Mouse (Mus musculus): ENCODE data around the gene Celsr1. TPM values are rescaled to one million over a fixed set of nuclear protein-coding genes. Genes with fewer than 3 reads are reported as not detected.

The Celsr1 gene
- total and polyA plus RNA-seq, 3 experiments = 4.5 to 5.2 (median 5.0) TPM

GRCm38 (mm10) chr15:86079876-86080275 lies 46.3 kb upstream of the Celsr1 start:
- peak overlapping the region; percentile 72 for H3K27ac ChIP-seq
- H3K4me3 ChIP-seq = no peak overlapping the region
- H3K4me1 ChIP-seq (ENCODE audit: control insufficient read depth, insufficient read depth, low read length) = peaks cover 50% of the 10 kb centered on the region
- WGBS = 38% methylated on average over 4 of the region's 4 CpGs
- H3K36me3 ChIP-seq (ENCODE audit: control insufficient read depth, insufficient read depth, low read length) = no peaks in the 10 kb centered on the region
- intact Hi-C loops (cut with DNase I) = loop anchor here (1.0 to 2.0 kb wide), 2 partner anchors 21 to 26 kb away; no protein-coding TSS in a partner anchor
- peaks cover 1% of the 10 kb centered on the region for H3K79me2 ChIP-seq (replicated peaks; ENCODE audit: control insufficient read depth, insufficient read depth, low read length)
- H3K27me3 ChIP-seq (ENCODE audit: control insufficient read depth, insufficient read depth, low read length) = no peaks in the 10 kb centered on the region
- DNase-seq = peak; percentile 56 to 71
- TF ChIP-seq EP300 (IDR thresholded peaks at IDR 0.05; ENCODE audit: insufficient read depth, low read depth, low read length) (no peak), POLR2A (IDR thresholded peaks at IDR 0.05; ENCODE audit: insufficient read depth, low read depth, low read length) (no peak), CTCF (IDR thresholded peaks at IDR 0.05) (no peak)
- H3K9ac ChIP-seq (ENCODE audit: low read depth, low read length) = no peak overlapping the region; the same call in 1 of the 2 replicates

DNA sequence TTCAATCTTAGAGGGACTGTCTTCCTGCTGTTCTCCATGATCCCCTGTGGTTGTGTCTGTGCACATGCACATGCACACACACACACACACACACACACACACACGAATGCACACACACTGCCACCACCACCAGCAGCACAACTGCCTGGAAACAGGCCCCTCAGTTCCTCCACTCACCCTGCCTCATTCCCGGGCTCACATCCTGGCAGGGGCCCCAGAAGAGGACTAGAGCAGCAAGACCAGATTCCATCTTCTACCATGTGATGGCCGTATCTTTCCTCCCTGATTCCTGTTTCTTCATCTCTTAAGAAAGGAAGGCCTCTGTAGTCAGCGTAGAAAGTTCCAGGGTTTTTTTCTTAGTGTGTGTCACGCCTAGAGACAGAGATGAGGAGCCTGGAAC lies 45.9 kb upstream of the Celsr1 start:
- no peak for TF ChIP-seq CTCF (IDR thresholded peaks at IDR 0.05)
- no peak for TF ChIP-seq POLR2A (IDR thresholded peaks at IDR 0.05; ENCODE audit: insufficient read depth, low read depth, low read length)
- TF ChIP-seq EP300 (IDR thresholded peaks at IDR 0.05; ENCODE audit: insufficient read depth, low read depth, low read length) = no peak
- intact Hi-C loops (cut with DNase I) = loop anchor here (2.0 kb wide), 1 partner anchor 21 kb away; no protein-coding TSS in a partner anchor
- Histone ChIP-seq H3K36me3 (ENCODE audit: control insufficient read depth, insufficient read depth, low read length) (no peaks in the 10 kb centered on the region), H3K27ac (peak overlapping the region; percentile 72), H3K4me1 (ENCODE audit: control insufficient read depth, insufficient read depth, low read length) (peaks cover 52% of the 10 kb centered on the region), H3K79me2 (replicated peaks; ENCODE audit: control insufficient read depth, insufficient read depth, low read length) (peaks cover 1% of the 10 kb centered on the region), H3K9ac (ENCODE audit: low read depth, low read length) (no peak overlapping the region; the same call in 1 of the 2 replicates), H3K27me3 (ENCODE audit: control insufficient read depth, insufficient read depth, low read length) (no peaks in the 10 kb centered on the region), H3K4me3 (no peak overlapping the region)
- WGBS = 32% methylated on average over 5 of the region's 5 CpGs
- DNase-seq = no peak

DNA sequence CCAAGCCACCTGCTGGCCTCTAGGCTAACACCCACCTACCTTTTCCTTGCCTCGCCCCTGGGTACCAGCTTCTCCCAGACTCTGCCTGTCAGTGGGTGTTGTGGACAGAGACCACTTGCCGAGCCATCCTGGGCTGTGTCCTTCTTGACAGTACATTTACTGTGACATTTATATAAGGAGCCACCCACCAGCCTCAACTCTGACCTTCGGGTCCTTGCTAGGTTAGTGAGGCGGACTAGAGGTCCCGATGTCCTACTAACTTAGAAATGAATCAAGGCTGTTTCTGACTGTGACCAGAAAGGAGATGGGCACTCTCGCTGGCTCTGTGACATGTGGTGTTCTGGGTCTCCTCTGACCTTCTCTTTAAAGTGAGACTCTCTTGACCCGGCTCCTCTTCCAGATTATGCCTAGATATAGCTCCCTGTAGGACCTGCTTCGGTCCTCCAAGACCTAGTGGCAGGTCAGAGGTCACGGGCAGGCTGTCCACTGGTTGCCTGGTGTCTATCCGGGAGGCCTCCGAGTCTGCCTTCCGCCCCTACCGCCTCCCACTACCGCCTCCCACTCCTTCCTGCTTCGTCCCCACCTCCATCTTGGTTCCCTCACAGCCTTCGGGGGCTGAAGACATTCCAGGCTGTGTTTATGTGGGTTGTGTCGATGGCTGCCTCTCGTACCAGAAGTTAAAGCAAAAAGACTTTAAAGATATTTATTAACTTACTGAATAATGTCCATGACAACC lies 45.1 kb upstream of the Celsr1 start:
- Histone ChIP-seq H3K4me1 (ENCODE audit: control insufficient read depth, insufficient read depth, low read length) (peaks cover 49% of the 10 kb centered on the region), H3K4me3 (no peak overlapping the region), H3K36me3 (ENCODE audit: control insufficient read depth, insufficient read depth, low read length) (no peaks in the 10 kb centered on the region), H3K9ac (ENCODE audit: low read depth, low read length) (0 out of 2 replicates have a peak overlapping the region, but pooled peaks have one; percentile 8), H3K27ac (peak overlapping the region; percentile 72), H3K79me2 (replicated peaks; ENCODE audit: control insufficient read depth, insufficient read depth, low read length) (peaks cover 1% of the 10 kb centered on the region; the same call in 1 of the 2 replicates), H3K27me3 (ENCODE audit: control insufficient read depth, insufficient read depth, low read length) (no peaks in the 10 kb centered on the region)
- TF ChIP-seq EP300 (IDR thresholded peaks at IDR 0.05; ENCODE audit: insufficient read depth, low read depth, low read length) (no peak), CTCF (IDR thresholded peaks at IDR 0.05) (no peak), POLR2A (IDR thresholded peaks at IDR 0.05; ENCODE audit: insufficient read depth, low read depth, low read length) (no peak)
- intact Hi-C loops (cut with DNase I) = loop anchor here (2.0 kb wide), 1 partner anchor 20 kb away; no protein-coding TSS in a partner anchor
- WGBS = 45% methylated on average over 18 of the region's 18 CpGs
- no peak for DNase-seq

GRCm38 (mm10) chr15:86077934-86078333 lies 44.4 kb upstream of the Celsr1 start:
- DNase-seq = no peak
- peaks cover 43% of the 10 kb centered on the region for H3K4me1 ChIP-seq (ENCODE audit: control insufficient read depth, insufficient read depth, low read length)
- 47% methylated on average over 5 of the region's 5 CpGs for WGBS
- peaks cover 1% of the 10 kb centered on the region for H3K79me2 ChIP-seq (replicated peaks; ENCODE audit: control insufficient read depth, insufficient read depth, low read length)
- no peak overlapping the region; the same call in 1 of the 2 replicates for H3K27ac ChIP-seq
- intact Hi-C loops (cut with DNase I) = loop anchor here (2.0 kb wide), 1 partner anchor 19 kb away; no protein-coding TSS in a partner anchor
- H3K9ac ChIP-seq (ENCODE audit: low read depth, low read length) = no peak overlapping the region
- no peak overlapping the region for H3K4me3 ChIP-seq
- H3K36me3 ChIP-seq (ENCODE audit: control insufficient read depth, insufficient read depth, low read length) = no peaks in the 10 kb centered on the region
- TF ChIP-seq POLR2A (IDR thresholded peaks at IDR 0.05; ENCODE audit: insufficient read depth, low read depth, low read length) = no peak
- no peak for TF ChIP-seq EP300 (IDR thresholded peaks at IDR 0.05; ENCODE audit: insufficient read depth, low read depth, low read length)
- no peak for TF ChIP-seq CTCF (IDR thresholded peaks at IDR 0.05)
- no peaks in the 10 kb centered on the region for H3K27me3 ChIP-seq (ENCODE audit: control insufficient read depth, insufficient read depth, low read length)

DNA sequence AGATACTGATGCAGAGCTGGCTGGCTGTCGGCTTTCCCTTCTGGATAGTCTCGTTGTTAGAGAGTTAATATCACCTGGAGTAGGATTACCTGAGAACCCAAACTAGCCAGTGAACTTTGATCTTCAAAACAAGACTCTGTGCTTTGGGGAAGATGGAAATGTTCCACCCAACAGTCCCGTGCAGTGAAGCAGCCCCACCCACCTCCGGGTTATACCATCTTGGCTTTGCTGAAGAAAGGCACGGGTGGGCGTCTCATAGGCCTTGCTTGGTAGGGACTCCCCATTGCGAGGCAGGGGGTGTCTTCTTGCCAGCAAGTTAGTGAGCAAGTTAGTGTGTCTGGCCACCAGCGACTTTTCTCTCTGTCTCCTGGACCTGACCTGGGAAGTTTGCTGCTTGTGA lies 42.8 kb upstream of the Celsr1 start:
- H3K27ac ChIP-seq = no peak overlapping the region
- H3K27me3 ChIP-seq (ENCODE audit: control insufficient read depth, insufficient read depth, low read length) = no peaks in the 10 kb centered on the region
- DNase-seq = no peak
- 68% methylated on average over 8 of the region's 8 CpGs for WGBS
- peaks cover 39% of the 10 kb centered on the region for H3K4me1 ChIP-seq (ENCODE audit: control insufficient read depth, insufficient read depth, low read length)
- peaks cover 3% of the 10 kb centered on the region for H3K79me2 ChIP-seq (replicated peaks; ENCODE audit: control insufficient read depth, insufficient read depth, low read length)
- H3K36me3 ChIP-seq (ENCODE audit: control insufficient read depth, insufficient read depth, low read length) = no peaks in the 10 kb centered on the region
- TF ChIP-seq EP300 (IDR thresholded peaks at IDR 0.05; ENCODE audit: insufficient read depth, low read depth, low read length) = no peak
- no peak for TF ChIP-seq CTCF (IDR thresholded peaks at IDR 0.05)
- no peak for TF ChIP-seq POLR2A (IDR thresholded peaks at IDR 0.05; ENCODE audit: insufficient read depth, low read depth, low read length)
- no peak overlapping the region for H3K4me3 ChIP-seq
- H3K9ac ChIP-seq (ENCODE audit: low read depth, low read length) = no peak overlapping the region
- intact Hi-C loops (cut with DNase I) = no loop called here

DNA sequence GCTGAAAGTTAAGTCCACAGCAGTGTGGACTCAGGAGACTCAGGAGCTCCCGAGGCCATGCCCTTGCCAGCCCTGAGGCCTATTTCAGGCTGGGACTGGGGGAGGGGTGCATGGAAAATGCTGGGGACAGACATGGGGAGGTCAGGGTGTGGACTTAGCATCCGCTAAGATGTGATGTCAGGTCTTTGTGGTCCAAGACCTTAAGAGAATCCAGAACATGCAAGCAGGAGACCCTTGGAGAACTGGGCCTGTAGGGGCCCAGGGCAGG lies 42.4 kb upstream of the Celsr1 start:
- Histone ChIP-seq H3K4me3 (no peak overlapping the region), H3K36me3 (ENCODE audit: control insufficient read depth, insufficient read depth, low read length) (no peaks in the 10 kb centered on the region), H3K79me2 (replicated peaks; ENCODE audit: control insufficient read depth, insufficient read depth, low read length) (peaks cover 3% of the 10 kb centered on the region), H3K27ac (no peak overlapping the region; the same call in 1 of the 2 replicates), H3K9ac (ENCODE audit: low read depth, low read length) (no peak overlapping the region), H3K27me3 (ENCODE audit: control insufficient read depth, insufficient read depth, low read length) (no peaks in the 10 kb centered on the region), H3K4me1 (ENCODE audit: control insufficient read depth, insufficient read depth, low read length) (peaks cover 37% of the 10 kb centered on the region)
- intact Hi-C loops (cut with DNase I) = no loop called here
- no peak for TF ChIP-seq EP300 (IDR thresholded peaks at IDR 0.05; ENCODE audit: insufficient read depth, low read depth, low read length)
- TF ChIP-seq CTCF (IDR thresholded peaks at IDR 0.05) = no peak
- no peak for TF ChIP-seq POLR2A (IDR thresholded peaks at IDR 0.05; ENCODE audit: insufficient read depth, low read depth, low read length)
- WGBS = 51% methylated on average over 2 of the region's 2 CpGs
- no peak for DNase-seq

All from heart, adult 2 months (tissue).